Comparison of ENCODE assay signal across 12 mouse cellular contexts in genomic region chr2:173037827-173038607, GRCm38 (mm10). TPM values are rescaled to one million over a fixed set of nuclear protein-coding genes. Genes with fewer than 3 reads are reported as not detected.
DNase-seq lines count a peak whose midpoint lies in the region; ATAC-seq lines count a peak whose summit lies in the region.
"Had no signal": no experiment of that assay in that cellular context is flagged by ENCODE, and none has a peak within 500 bp of the region (broad histone marks: within the 10 kb centered on the region; RNA-seq: fewer than 3 reads in every experiment).

No protein-coding gene starts in this region.

- 79% methylated on average over 7 of the region's 7 CpGs for WGBS in limb, embryonic 11.5 days
- 85% methylated on average over 7 of the region's 7 CpGs for WGBS in limb, embryonic 10.5 days
- 26% methylated on average over 7 of the region's 7 CpGs for WGBS in liver, embryonic 12.5 days (ENCODE audit: insufficient replicate concordance)
- 57% methylated on average over 7 of the region's 7 CpGs for WGBS in stomach, embryonic 15.5 days

- 0 out of 2 replicates have a peak overlapping the region, but pooled peaks have one; percentile 23 for H3K27ac ChIP-seq in limb, embryonic 11.5 days (replicated peaks; ENCODE audit: low read depth, low read length)
- H3K27ac ChIP-seq in limb, embryonic 10.5 days = no peak overlapping the region
- H3K27ac ChIP-seq in liver, embryonic 12.5 days = peak overlapping the region; percentile 99
- H3K27ac ChIP-seq in stomach, embryonic 15.5 days = peak overlapping the region; percentile 13; the same call in 1 of the 2 replicates
- H3K27ac ChIP-seq: embryonic facial prominence, embryonic 13.5 days; hindbrain, embryonic 15.5 days; limb, embryonic 13.5 days; neural tube, embryonic 13.5 days had no signal

- no peaks in the 10 kb centered on the region for H3K9me3 ChIP-seq in limb, embryonic 11.5 days (ENCODE audit: control insufficient read depth, low read length)
- no peaks in the 10 kb centered on the region for H3K9me3 ChIP-seq in limb, embryonic 10.5 days (replicated peaks)
- no peaks in the 10 kb centered on the region for H3K9me3 ChIP-seq in liver, embryonic 12.5 days (replicated peaks)
- H3K9me3 ChIP-seq in stomach, embryonic 15.5 days = no peaks in the 10 kb centered on the region
- H3K9me3 ChIP-seq: embryonic facial prominence, embryonic 13.5 days; hindbrain, embryonic 15.5 days; limb, embryonic 13.5 days; neural tube, embryonic 13.5 days had no signal

- DNase-seq in limb, embryonic 11.5 days (ENCODE audit: low spot score) = no peak
- DNase-seq in limb, embryonic 10.5 days (ENCODE audit: low spot score) = no peak
- DNase-seq in c-Kit-negative CD71-positive TER-119-positive erythroid progenitor cells, embryonic 14.5 days (ENCODE audit: low read depth, low spot score) = peak; percentile 92
- no peak for DNase-seq in layer of hippocampus, adult 9-10 months (ENCODE audit: low spot score)
- DNase-seq in frontal cortex, postnatal 25 days (ENCODE audit: low spot score in 2 of 2) = no peak
- DNase-seq in lung, adult 18-20 months = no peak

- no peak overlapping the region for H3K4me3 ChIP-seq in limb, embryonic 11.5 days (ENCODE audit: low read depth, low read length)
- no peak overlapping the region for H3K4me3 ChIP-seq in limb, embryonic 10.5 days
- H3K4me3 ChIP-seq in liver, embryonic 12.5 days = peak overlapping the region; percentile 35
- no peak overlapping the region for H3K4me3 ChIP-seq in stomach, embryonic 15.5 days (replicated peaks)
- H3K4me3 ChIP-seq: embryonic facial prominence, embryonic 13.5 days; hindbrain, embryonic 15.5 days; limb, embryonic 13.5 days; neural tube, embryonic 13.5 days had no signal

- ATAC-seq in limb, embryonic 11.5 days (ENCODE audit: insufficient number of reproducible peaks, low FRiP score, low TSS enrichment, low read depth) = no peak
- peak; percentile 87 for ATAC-seq in liver, embryonic 12.5 days
- peak; percentile 89 for ATAC-seq in stomach, embryonic 15.5 days (ENCODE audit: insufficient read depth, low FRiP score, low read depth)

- H3K27me3 ChIP-seq in limb, embryonic 11.5 days (ENCODE audit: control insufficient read depth, insufficient read depth, low read length) = no peaks in the 10 kb centered on the region
- no peaks in the 10 kb centered on the region for H3K27me3 ChIP-seq in limb, embryonic 10.5 days (ENCODE audit: low read depth, poor library complexity, severe bottlenecking)
- H3K27me3 ChIP-seq in liver, embryonic 12.5 days (replicated peaks) = no peaks in the 10 kb centered on the region
- no peaks in the 10 kb centered on the region for H3K27me3 ChIP-seq in stomach, embryonic 15.5 days (replicated peaks)
- H3K27me3 ChIP-seq: embryonic facial prominence, embryonic 13.5 days; hindbrain, embryonic 15.5 days; limb, embryonic 13.5 days; neural tube, embryonic 13.5 days had no signal

- H3K36me3 ChIP-seq in limb, embryonic 11.5 days (ENCODE audit: control insufficient read depth, insufficient read depth, low read length) = peaks cover 15% of the 10 kb centered on the region
- H3K36me3 ChIP-seq in limb, embryonic 10.5 days = peaks cover 34% of the 10 kb centered on the region
- peaks cover 50% of the 10 kb centered on the region for H3K36me3 ChIP-seq in liver, embryonic 12.5 days
- peaks cover 8% of the 10 kb centered on the region; the same call in 1 of the 2 replicates for H3K36me3 ChIP-seq in stomach, embryonic 15.5 days
- H3K36me3 ChIP-seq: hindbrain, embryonic 15.5 days had no signal

- H3K9ac ChIP-seq in limb, embryonic 11.5 days (ENCODE audit: low read length) = no peak overlapping the region
- peak overlapping the region; percentile 75 for H3K9ac ChIP-seq in liver, embryonic 12.5 days
- H3K9ac ChIP-seq in stomach, embryonic 15.5 days = no peak overlapping the region
- H3K9ac ChIP-seq: embryonic facial prominence, embryonic 13.5 days; hindbrain, embryonic 15.5 days; limb, embryonic 13.5 days; neural tube, embryonic 13.5 days had no signal

- H3K4me2 ChIP-seq in limb, embryonic 11.5 days (ENCODE audit: low read depth, severe bottlenecking) = no peak overlapping the region
- H3K4me2 ChIP-seq in liver, embryonic 12.5 days = peak overlapping the region; percentile 91
- H3K4me2 ChIP-seq in stomach, embryonic 15.5 days = no peak overlapping the region
- H3K4me2 ChIP-seq: embryonic facial prominence, embryonic 13.5 days; hindbrain, embryonic 15.5 days; limb, embryonic 13.5 days; neural tube, embryonic 13.5 days had no signal

- no peaks in the 10 kb centered on the region for H3K4me1 ChIP-seq in limb, embryonic 11.5 days (ENCODE audit: control insufficient read depth, insufficient read depth, low read length)
- H3K4me1 ChIP-seq in limb, embryonic 10.5 days = peaks cover 10% of the 10 kb centered on the region; the same call in 1 of the 2 replicates
- H3K4me1 ChIP-seq in liver, embryonic 12.5 days = peaks cover 99% of the 10 kb centered on the region
- 0 out of 2 replicates have a peak, but pooled peaks cover 4% of the 10 kb centered on the region for H3K4me1 ChIP-seq in stomach, embryonic 15.5 days
- H3K4me1 ChIP-seq: hindbrain, embryonic 15.5 days; limb, embryonic 13.5 days; neural tube, embryonic 13.5 days had no signal

RNA-seq across cellular contexts. Expression of gene Rbm38, which starts 17.7 kb away (rescaled TPM):
- 66.5 and 69.4 TPM in 2 replicates for polyA plus RNA-seq in limb, embryonic 11.5 days (2014; fragmentation: Nextera tagmentation; extraction: Ambion mirVana)
- 74.1 and 97.5 TPM in 2 replicates for polyA plus RNA-seq in limb, embryonic 10.5 days (2016; fragmentation: Nextera tagmentation; extraction: Ambion mirVana)
- polyA plus RNA-seq in liver, embryonic 12.5 days (2016; fragmentation: Nextera tagmentation; extraction: Ambion mirVana) = 305 and 313 TPM in 2 replicates
- polyA plus RNA-seq in stomach, embryonic 15.5 days (2015; fragmentation: Nextera tagmentation; extraction: Ambion mirVana) = 43.6 and 56.6 TPM in 2 replicates

RNA-seq across cellular contexts. Expression of gene Rae1, which starts 38.1 kb away (rescaled TPM):
- polyA plus RNA-seq in limb, embryonic 11.5 days (2014; fragmentation: Nextera tagmentation; extraction: Ambion mirVana) = 172 and 174 TPM in 2 replicates
- 179 and 196 TPM in 2 replicates for polyA plus RNA-seq in limb, embryonic 10.5 days (2016; fragmentation: Nextera tagmentation; extraction: Ambion mirVana)
- polyA plus RNA-seq in liver, embryonic 12.5 days (2016; fragmentation: Nextera tagmentation; extraction: Ambion mirVana) = 117 and 119 TPM in 2 replicates
- 110 and 118 TPM in 2 replicates for polyA plus RNA-seq in stomach, embryonic 15.5 days (2015; fragmentation: Nextera tagmentation; extraction: Ambion mirVana)
